Mouse (Mus musculus): ENCODE data around the gene Taf1b.

GRCm38 (mm10) chr12:24548885-24549284 is 50.7 kb downstream of the Taf1b start:
- no peak for TF ChIP-seq POLR2A (IDR thresholded peaks at IDR 0.05; ENCODE audit: borderline replicate concordance, low read depth, low read length)
- no peak for TF ChIP-seq CTCF (IDR thresholded peaks at IDR 0.05; ENCODE audit: low read depth, low read length)

Data from bone marrow macrophage, adult 2 months (primary cell).